Mouse (Mus musculus) lung, postnatal 4 days (tissue): ENCODE measurements around the gene Fos.

Source experiments
- DNase-seq, 2 experiments: peaks; one replicate each; pipeline ENCODE4 v3.0.0; 2021

The Fos gene

GRCm38 (mm10) chr12:85462802-85463201, 10.9 kb upstream of the Fos start:
- no peak for DNase-seq

GRCm38 (mm10) chr12:85464431-85464830, 9.3 kb upstream of the Fos start:
- peak in 1 of 2 experiments; percentile 20 for DNase-seq

- DNase-seq, result no peak
Observed at GRCm38 (mm10) chr12:85464902-85465301, 8.8 kb upstream of the Fos start.

- DNase-seq, result no peak
Observed at GRCm38 (mm10) chr12:85467854-85468253, 5.8 kb upstream of the Fos start.

- peak; percentile 67 to 77 for DNase-seq
Observed at GRCm38 (mm10) chr12:85468666-85469065, 5.0 kb upstream of the Fos start.

- DNase-seq, result peak; percentile 89 to 94
Observed at GRCm38 (mm10) chr12:85471920-85472655, 1.6 kb upstream of the Fos start.

GRCm38 (mm10) chr12:85472656-85473410, 857 bp upstream of the Fos start:
- peak in 1 of 2 experiments; percentile 29 for DNase-seq

GRCm38 (mm10) chr12:85474298-85475231, 875 bp downstream of the Fos start:
- peak; percentile 64 to 67 for DNase-seq

GRCm38 (mm10) chr12:85475232-85475919, 1.7 kb downstream of the Fos start:
- no peak for DNase-seq

- DNase-seq, result no peak
Observed at GRCm38 (mm10) chr12:85475920-85476828, 2.5 kb downstream of the Fos start.

GRCm38 (mm10) chr12:85477219-85477618, 3.5 kb downstream of the Fos start:
- DNase-seq, result no peak

GRCm38 (mm10) chr12:85477804-85478203, 4.1 kb downstream of the Fos start:
- DNase-seq, result no peak

GRCm38 (mm10) chr12:85478696-85479095, 5.0 kb downstream of the Fos start:
- DNase-seq, result no peak

- no peak for DNase-seq
Observed at GRCm38 (mm10) chr12:85479190-85479589, 5.5 kb downstream of the Fos start.

- no peak for DNase-seq
Observed at GRCm38 (mm10) chr12:85483155-85483554, 9.5 kb downstream of the Fos start.

GRCm38 (mm10) chr12:85484655-85485054, 11.0 kb downstream of the Fos start:
- no peak for DNase-seq

GRCm38 (mm10) chr12:85485890-85486765, 12.4 kb downstream of the Fos start:
- peak; percentile 97 to 98 for DNase-seq

GRCm38 (mm10) chr12:85486766-85487069, 13.0 kb downstream of the Fos start:
- DNase-seq, result peak in 1 of 2 experiments; percentile 55

- DNase-seq, result peak; percentile 75 to 82
Observed at GRCm38 (mm10) chr12:85487545-85488141, 14.0 kb downstream of the Fos start.
